Mouse (Mus musculus) embryonic facial prominence, embryonic 14.5 days (tissue): ENCODE data around the gene Ankrd66. TPM values are rescaled to one million over a fixed set of nuclear protein-coding genes. Genes with fewer than 3 reads are reported as not detected.

Experiments used
- ATAC-seq: fragments of 200-750 bp; cut with Nextera tagmentation; 2 replicates; pipeline ENCODE4 v1.8.0; 2017; ENCODE audit warnings: low read depth, moderate number of reproducible peaks, moderate TSS enrichment
- DNase-seq: peaks from one replicate; pipeline ENCODE4 v3.0.0-alpha.2; 2015; ENCODE audit warnings: low spot score
- H3K27ac ChIP-seq: fragments of 300-500 bp; sonication (generic); replicated peaks from 2 replicates; pipeline ENCODE4 v1.5.1; 2014; ENCODE audit warnings: low read depth, mild to moderate bottlenecking, low read length, moderate library complexity
- H3K27me3 ChIP-seq: fragments of 300-500 bp; sonication (generic); replicated peaks from 2 replicates; pipeline ENCODE4 v1.6.1; 2014; ENCODE audit warnings: low read length; ENCODE audit not compliant: control insufficient read depth, insufficient read depth
- H3K36me3 ChIP-seq: fragments of 300-500 bp; sonication (generic); 2 replicates; pipeline ENCODE4 v1.6.1; 2014; ENCODE audit warnings: low read length, mixed read lengths; ENCODE audit not compliant: control insufficient read depth, insufficient read depth
- H3K4me1 ChIP-seq: fragments of 300-500 bp; sonication (generic); 2 replicates; pipeline ENCODE4 v1.6.1; 2014; ENCODE audit warnings: antibody characterized with exemption, low read length; ENCODE audit not compliant: control insufficient read depth, insufficient read depth
- H3K4me2 ChIP-seq: fragments of 300-500 bp; sonication (generic); 2 replicates; pipeline ENCODE4 v1.6.1; 2014; ENCODE audit warnings: low read depth, mild to moderate bottlenecking, low read length, moderate library complexity, mixed read lengths
- H3K4me3 ChIP-seq: fragments of 300-500 bp; sonication (generic); 2 replicates; pipeline ENCODE4 v1.5.1; 2014; ENCODE audit warnings: low read depth, mild to moderate bottlenecking, low read length
- H3K9ac ChIP-seq: fragments of 300-500 bp; sonication (generic); 2 replicates; pipeline ENCODE4 v1.6.1; 2014; ENCODE audit warnings: low read depth, mild to moderate bottlenecking, low read length, moderate library complexity, mixed read lengths
- H3K9me3 ChIP-seq: fragments of 300-500 bp; sonication (generic); 2 replicates; pipeline ENCODE4 v1.6.1; 2016; ENCODE audit warnings: low read length; ENCODE audit not compliant: control insufficient read depth
- WGBS: fragments of 180-500 bp; shearing (Covaris S2); extraction: QIAGEN DNeasy Blood & Tissue Kit; methylation state at CpG from one replicate; pipeline ENCODE4 v1.1.7; 2014; 5-methylcytosine and 5-hydroxymethylcytosine counted together
- polyA plus RNA-seq: library from polyadenylated mRNA; unstranded; fragments of >200 nt; fragmentation: Nextera tagmentation; extraction: Ambion mirVana; gene quantifications from 2 replicates; pipeline ENCODE4 v1.2.1, GENCODE M21; 2014

Gene Ankrd66
- polyA plus RNA-seq, 1 experiment from 2014 or later: 0.60 TPM

DNA sequence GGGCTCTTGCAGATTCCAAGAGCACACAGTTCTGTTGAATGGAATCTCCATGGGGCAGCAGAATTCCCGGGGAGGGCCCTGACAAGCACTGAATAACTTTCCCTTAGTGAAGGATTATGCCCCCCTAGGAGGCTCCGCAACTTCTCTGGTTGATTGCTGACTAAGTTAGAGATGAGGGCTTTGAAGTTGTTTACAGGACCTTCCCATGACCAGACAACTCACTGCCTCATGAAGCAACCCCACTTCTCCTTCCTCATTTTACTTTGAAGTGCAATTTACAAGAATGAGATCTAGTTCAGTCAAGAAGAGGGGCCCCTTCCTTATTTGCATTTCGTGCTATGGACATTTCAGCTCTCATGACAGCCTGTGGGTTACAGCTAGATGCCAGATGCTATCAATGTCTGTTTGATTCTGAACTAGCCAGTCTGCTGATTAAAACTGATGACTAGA is 30.2 kb upstream of the Ankrd66 start:
- Histone ChIP-seq H3K4me2 (no peak overlapping the region), H3K9me3 (no peaks in the 10 kb centered on the region), H3K4me3 (no peak overlapping the region), H3K4me1 (no peaks in the 10 kb centered on the region), H3K27ac (no peak overlapping the region), H3K27me3 (no peaks in the 10 kb centered on the region), H3K36me3 (no peaks in the 10 kb centered on the region), H3K9ac (no peak overlapping the region)
- 29% methylated on average over 3 of the region's 3 CpGs for WGBS
- ATAC-seq (no peak), DNase-seq (no peak)

DNA sequence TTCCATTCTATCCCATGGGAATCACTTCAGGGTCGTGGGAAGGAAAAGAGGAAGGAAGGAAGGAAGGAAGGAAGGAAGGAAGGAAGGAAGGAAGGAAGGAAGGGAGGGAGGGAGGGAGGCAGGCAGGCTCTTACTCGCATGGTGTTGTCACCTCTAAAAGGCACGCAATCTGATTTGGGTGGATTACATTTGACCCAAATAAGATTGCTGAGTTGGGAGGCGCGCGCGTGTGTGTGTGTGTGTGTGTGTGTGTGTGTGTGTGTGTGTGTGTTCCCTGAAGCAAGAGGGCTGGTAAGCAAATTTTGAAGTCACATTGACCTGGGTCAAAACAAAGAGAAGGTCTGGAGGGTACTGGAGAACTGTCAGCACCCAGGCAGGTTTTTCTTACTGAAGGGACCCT is 25.8 kb upstream of the Ankrd66 start:
- no peak for ATAC-seq
- no peak overlapping the region for H3K4me2 ChIP-seq
- 60% methylated on average over 7 of the region's 7 CpGs for WGBS

DNA sequence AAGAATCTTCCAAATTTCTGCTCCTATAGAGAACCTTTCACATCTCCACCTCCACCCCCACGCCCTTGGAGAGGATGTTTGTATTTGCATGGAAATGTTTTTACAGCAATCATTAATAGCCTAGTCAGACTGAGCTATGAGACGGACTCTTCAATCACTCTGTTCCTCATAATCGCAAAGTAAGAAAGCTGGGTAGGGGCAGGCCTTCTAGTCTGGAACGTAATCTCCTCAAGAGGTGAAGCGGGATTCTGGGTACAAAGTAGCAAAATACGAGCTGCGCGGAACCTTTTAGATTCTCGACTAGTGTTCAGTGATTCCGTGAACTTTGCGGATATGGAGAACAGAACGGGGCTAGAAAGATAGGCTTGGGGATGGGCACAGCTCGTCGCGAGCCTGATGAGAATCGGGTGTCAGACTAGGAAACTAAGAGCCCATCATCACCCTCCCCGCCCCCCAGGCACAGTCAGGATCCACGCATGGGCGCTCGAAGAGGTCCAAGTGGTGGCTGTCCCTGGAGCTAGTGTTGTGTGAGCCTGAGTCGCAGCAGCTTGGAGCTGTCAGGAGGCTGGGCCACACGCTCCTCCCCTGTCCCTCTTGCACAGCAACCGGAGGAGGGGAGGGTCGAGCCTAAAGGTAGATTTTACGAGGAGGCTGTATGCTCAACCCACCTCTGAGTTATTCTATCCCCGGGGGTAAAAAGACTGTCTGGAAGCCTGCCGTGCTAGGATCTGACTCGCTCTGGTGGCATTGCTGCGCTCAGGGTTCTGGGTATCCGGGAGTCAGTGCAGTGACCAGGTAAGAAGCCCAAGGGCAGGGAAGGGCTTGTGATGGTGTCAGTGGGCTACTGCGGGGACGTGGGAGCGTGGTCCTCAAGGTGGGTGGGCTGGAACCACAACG is 24.8 kb upstream of the Ankrd66 start, which contains the start of gene Pla2g7:
TSS of gene Pla2g7 (plus strand) at position 107 of the 897 bp plus-strand sequence.
- no peaks in the 10 kb centered on the region for H3K27me3 ChIP-seq
- peak within 1 kb of the TSS; percentile 35; the same call in 1 of the 2 replicates for H3K27ac ChIP-seq
- WGBS: under 1% methylated on average over 32 of the region's 34 CpGs

More for the DNA sequence above, 25.8 kb upstream of the Ankrd66 start:
- H3K36me3 ChIP-seq: no peaks in the 10 kb centered on the region
- H3K9me3 ChIP-seq: no peaks in the 10 kb centered on the region
- H3K4me1 ChIP-seq: no peaks in the 10 kb centered on the region
- H3K9ac ChIP-seq: no peak overlapping the region
- DNase-seq: no peak
- H3K27ac ChIP-seq: no peak overlapping the region
- no peak overlapping the region for H3K4me3 ChIP-seq
- H3K27me3 ChIP-seq: no peaks in the 10 kb centered on the region

DNA sequence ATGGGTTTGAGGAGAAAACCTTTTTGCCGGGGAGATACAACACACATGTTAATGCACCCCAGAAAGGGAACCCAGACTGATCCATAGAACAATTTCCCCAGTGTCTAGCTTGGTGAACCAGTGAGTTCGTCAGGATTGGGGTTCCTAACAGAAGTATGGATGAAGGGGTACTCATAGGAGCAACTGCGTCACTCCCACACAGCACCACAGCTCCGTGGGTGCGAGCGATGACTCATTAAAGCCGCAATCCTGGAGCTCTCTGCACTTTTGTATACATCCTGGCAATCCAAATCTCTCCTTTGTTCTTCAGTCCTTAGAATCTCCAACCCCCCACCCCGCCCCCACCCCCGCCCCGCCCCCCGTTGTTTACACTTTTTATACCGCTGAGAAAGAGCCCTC is 24.2 kb upstream of the Ankrd66 start:
- Histone ChIP-seq H3K4me2 (peak overlapping the region; percentile 93), H3K4me1 (no peaks in the 10 kb centered on the region), H3K9ac (peak overlapping the region; percentile 53), H3K4me3 (peak overlapping the region; percentile 50), H3K27ac (no peak overlapping the region), H3K27me3 (no peaks in the 10 kb centered on the region), H3K36me3 (no peaks in the 10 kb centered on the region), H3K9me3 (0 out of 2 replicates have a peak, but pooled peaks cover 1% of the 10 kb centered on the region)
- ATAC-seq: peak; percentile 65; the same call in 1 of the 2 replicates
- DNase-seq: peak; percentile 30
- 15% methylated on average over 12 of the region's 12 CpGs for WGBS

More for the DNA sequence above, 24.8 kb upstream of the Ankrd66 start, which contains the start of gene Pla2g7:
- Histone ChIP-seq H3K36me3 (no peaks in the 10 kb centered on the region), H3K4me1 (no peaks in the 10 kb centered on the region), H3K4me3 (peak within 1 kb of the TSS; percentile 50), H3K9me3 (no peaks in the 10 kb centered on the region), H3K4me2 (peak within 1 kb of the TSS; percentile 93), H3K9ac (peak within 1 kb of the TSS; percentile 53)
- ATAC-seq: peak; percentile 88
- peak; percentile 61 for DNase-seq

DNA sequence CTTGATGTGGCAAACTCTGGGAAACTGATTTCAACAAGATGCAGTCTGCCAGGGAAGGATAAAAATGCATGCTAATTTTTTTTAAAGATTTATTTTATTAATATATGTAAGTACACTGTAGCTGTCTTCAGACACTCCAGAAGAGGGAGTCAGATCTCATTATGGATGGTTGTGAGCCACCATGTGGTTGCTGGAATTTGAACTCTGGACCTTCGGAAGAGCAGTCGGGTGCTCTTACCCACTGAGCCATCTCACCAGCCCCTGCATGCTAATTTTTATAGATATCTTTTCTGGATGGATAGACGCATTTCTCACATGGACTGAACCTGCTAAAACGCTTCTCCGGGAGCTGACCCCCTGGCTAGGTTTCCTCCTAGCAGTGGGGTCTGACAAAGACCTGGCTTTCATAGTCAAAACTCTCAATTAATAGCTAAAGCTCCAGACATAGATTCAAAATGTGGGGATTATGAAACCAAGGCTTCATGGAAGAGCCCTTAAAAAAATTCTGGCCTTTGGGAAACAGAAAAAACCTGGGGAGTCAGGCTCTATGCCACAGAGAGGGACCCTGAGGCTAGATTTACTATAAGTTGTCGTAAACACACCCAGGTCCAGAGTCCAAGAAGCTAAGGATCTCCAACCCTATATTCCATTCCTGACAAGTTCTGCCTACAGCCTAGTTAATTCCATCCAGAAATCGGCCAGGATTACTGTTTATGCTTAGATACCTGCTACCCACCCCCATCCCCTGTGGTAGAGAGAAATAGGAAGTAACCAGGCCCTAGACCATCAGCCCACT is 20.0 kb upstream of the Ankrd66 start:
- ATAC-seq (no peak), DNase-seq (no peak)
- Histone ChIP-seq H3K9me3 (0 out of 2 replicates have a peak, but pooled peaks cover 7% of the 10 kb centered on the region), H3K27ac (no peak overlapping the region), H3K27me3 (no peaks in the 10 kb centered on the region), H3K4me2 (no peak overlapping the region), H3K36me3 (no peaks in the 10 kb centered on the region), H3K4me1 (no peaks in the 10 kb centered on the region), H3K4me3 (no peak overlapping the region), H3K9ac (no peak overlapping the region)
- 87% methylated on average over 7 of the region's 7 CpGs for WGBS

DNA sequence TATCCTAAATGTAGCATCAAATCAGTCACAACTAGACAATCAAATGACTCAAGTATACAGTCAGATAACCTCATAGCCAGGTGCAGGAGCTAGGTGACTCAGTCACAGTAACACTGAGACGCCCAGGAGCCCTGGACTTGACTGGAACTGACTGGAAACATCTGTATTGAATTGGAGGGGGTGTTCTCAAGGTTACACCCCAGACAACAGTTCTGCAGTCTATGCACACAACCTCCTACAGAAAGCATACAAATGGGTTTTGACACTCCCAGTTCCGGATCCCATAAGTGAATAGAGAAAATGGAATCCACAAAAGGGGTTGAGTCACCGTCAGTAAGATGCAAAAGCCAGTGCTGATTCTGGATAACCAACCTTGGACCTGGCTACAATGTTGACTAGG is 15.2 kb upstream of the Ankrd66 start:
- Histone ChIP-seq H3K4me1 (no peaks in the 10 kb centered on the region), H3K9me3 (0 out of 2 replicates have a peak, but pooled peaks cover 7% of the 10 kb centered on the region), H3K27ac (no peak overlapping the region), H3K9ac (no peak overlapping the region), H3K4me3 (no peak overlapping the region), H3K36me3 (no peaks in the 10 kb centered on the region), H3K4me2 (no peak overlapping the region), H3K27me3 (no peaks in the 10 kb centered on the region)
- WGBS: 69% methylated on average over 3 of the region's 3 CpGs
- ATAC-seq: no peak
- no peak for DNase-seq

DNA sequence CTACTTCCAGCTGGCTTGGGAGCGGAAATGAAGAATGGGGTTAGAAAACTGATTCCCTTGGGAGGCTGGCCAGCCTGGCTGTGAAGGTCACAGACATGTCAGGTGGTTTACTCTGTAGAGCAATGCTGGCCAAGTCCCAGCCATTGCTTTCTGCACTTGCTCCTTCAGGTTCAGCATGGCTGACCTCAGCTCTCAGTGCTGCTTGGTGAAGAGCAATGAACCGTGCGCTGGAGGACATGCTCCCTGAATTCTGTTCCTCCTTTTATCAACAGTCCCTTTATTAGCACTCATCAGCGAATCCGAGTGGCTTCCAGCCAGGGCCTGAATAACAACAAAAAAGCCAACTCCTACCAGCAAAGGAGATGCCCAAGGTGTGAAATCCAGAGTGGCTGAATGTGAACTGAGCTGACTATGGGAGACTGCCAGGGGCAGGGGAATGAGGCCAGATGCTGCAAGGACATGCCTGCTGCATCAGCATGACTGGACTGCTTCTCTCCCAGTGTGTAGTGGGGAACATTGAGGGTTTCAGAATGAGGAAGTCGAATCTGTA is 14.2 kb upstream of the Ankrd66 start:
- no peak for DNase-seq

DNA sequence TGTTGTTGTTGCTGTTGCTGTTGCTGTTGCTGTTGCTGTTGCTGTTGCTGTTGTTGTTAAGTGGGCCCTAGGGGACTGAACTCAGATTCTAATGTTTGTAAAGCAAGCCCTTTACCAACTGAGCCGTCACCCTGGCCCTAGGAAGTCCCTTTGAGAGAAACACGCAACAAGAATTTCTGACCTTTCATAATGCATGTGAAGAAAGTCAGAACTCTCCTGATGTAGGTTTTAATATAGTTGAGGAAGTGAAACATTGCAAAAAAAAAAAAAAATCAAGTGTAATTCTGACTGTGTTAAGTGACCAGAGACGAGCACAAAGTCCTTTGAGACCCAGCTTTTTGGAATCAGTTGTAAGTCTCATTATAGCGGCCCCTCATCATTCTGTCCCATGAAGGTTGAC is 13.7 kb upstream of the Ankrd66 start:
- no peak overlapping the region for H3K9ac ChIP-seq
- no peak overlapping the region for H3K4me3 ChIP-seq
- ATAC-seq (no peak), DNase-seq (no peak)
- WGBS: 82% methylated on average over 4 of the region's 4 CpGs
- no peaks in the 10 kb centered on the region for H3K27me3 ChIP-seq
- no peak overlapping the region for H3K4me2 ChIP-seq
- 0 out of 2 replicates have a peak, but pooled peaks cover under 1% of the 10 kb centered on the region for H3K9me3 ChIP-seq
- H3K27ac ChIP-seq: no peak overlapping the region
- no peaks in the 10 kb centered on the region for H3K36me3 ChIP-seq
- no peaks in the 10 kb centered on the region for H3K4me1 ChIP-seq

More for the DNA sequence above, 14.2 kb upstream of the Ankrd66 start:
- 0 out of 2 replicates have a peak, but pooled peaks cover 6% of the 10 kb centered on the region for H3K9me3 ChIP-seq
- no peak for ATAC-seq
- no peak overlapping the region for H3K4me3 ChIP-seq
- no peak overlapping the region for H3K27ac ChIP-seq
- no peaks in the 10 kb centered on the region for H3K4me1 ChIP-seq
- H3K9ac ChIP-seq: no peak overlapping the region
- WGBS: 67% methylated on average over 6 of the region's 6 CpGs
- no peak overlapping the region for H3K4me2 ChIP-seq
- H3K27me3 ChIP-seq: no peaks in the 10 kb centered on the region
- no peaks in the 10 kb centered on the region for H3K36me3 ChIP-seq
